Mouse (Mus musculus) left cerebral cortex, postnatal 36 days (tissue): Measurements from ENCODE around the gene Adgrv1. TPM values are rescaled to one million over a fixed set of nuclear protein-coding genes. Genes with fewer than 3 reads are reported as not detected.
"Not testable (repeated sequence)": the region's sequence is repeated elsewhere in the genome, so short reads cannot be mapped to it uniquely, and the experiment has no call there.

Source experiments
- DNase-seq, 2 experiments: peaks; one replicate each; pipeline ENCODE4 v3.0.0; 2021 to 2022; ENCODE audit warnings: low spot score in 2 of 2, mixed read lengths in 1 of 2
- intact Hi-C: fragments of 180-260 bp; cut with DNase I; formaldehyde crosslinking; loops from one replicate; pipeline ENCODE4 v1.15.1; 2025
- total RNA-seq, 2 experiments: library from RNA; stranded (reverse); gene quantifications; 2 replicates each; pipeline ENCODE4 v1.2.3; 2021

The Adgrv1 gene
- total RNA-seq, 2 experiments from 2014 or later = 1.4 to 1.6 TPM

DNA sequence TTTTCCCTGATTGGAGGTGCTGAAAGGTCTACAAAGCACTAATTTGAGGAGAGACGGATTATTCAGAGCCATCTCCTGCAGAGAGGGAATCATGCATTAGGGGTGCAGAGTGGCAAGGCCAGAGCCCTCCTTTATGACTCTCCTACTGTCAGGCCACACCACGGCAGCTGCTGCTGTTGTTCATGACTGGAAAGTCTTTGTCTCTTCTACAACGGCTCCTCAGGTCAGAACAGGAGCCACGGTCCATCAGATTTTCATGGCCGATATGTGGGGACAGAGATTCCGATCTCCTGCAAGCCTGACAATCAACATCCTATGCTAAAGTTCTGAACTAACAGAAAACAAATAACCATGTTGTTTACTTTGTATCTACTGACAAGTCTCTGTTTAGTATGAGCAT is 350.8 kb downstream of the Adgrv1 start:
- no peak for DNase-seq
- intact Hi-C loops = no loop called here

GRCm38 (mm10) chr13:81280650-81281229 is 352.2 kb downstream of the Adgrv1 start:
- intact Hi-C loops = no loop called here
- no peak for DNase-seq

DNA sequence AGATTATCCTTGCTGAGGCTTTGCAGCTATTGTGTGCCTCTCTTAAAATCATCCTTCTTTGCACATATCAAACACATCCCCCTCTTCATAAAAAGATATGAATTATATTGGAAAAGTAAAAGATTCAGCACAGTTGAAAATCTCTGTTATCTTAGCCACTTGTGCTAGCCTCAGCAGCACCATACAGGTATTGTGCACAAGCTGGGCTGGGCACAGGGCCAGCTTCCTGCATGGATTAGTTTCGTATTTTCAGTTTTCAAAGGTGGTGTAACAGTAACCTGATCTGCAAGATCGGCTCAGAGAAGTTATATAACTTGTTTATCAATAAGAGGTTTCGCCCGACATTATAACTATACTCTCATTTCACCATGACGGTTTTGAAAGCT is 353.6 kb downstream of the Adgrv1 start:
- intact Hi-C loops = no loop called here
- DNase-seq = no peak

DNA sequence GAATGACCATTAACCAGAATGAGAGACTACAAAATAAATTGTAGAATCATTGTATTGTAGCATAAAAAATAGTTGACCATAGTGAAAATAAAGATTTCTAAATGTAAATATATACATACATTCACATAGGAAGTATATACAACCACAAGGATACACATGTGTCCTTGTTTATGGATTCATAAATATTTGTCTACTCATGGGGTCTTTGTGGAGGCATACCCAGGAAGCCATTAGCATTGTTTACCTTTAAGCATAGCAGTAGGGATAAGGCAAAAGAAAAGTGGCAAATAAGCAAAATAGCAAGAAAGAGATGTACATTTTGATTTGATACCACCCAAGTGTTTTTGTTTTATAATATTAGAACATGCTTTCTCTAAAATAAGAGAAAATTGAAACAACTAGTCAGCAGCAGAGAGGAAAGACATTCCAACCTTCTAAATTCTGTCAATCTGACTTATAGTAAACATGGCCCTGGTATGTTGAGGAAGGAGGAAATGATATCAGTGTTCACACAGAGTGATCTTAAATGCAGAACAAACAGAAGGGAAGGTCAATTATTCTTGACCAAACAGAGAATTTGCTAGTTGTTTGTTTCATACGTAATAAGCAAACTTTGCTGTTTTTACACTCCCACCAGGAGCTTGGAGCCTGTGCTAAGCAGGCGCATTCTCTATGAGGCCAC is 354.1 kb downstream of the Adgrv1 start:
- intact Hi-C loops = no loop called here
- no peak for DNase-seq

- intact Hi-C loops = no loop called here
- DNase-seq = no peak
Measured at GRCm38 (mm10) chr13:81273837-81274236, 359.1 kb downstream of the Adgrv1 start.

- intact Hi-C loops = no loop called here
- DNase-seq = no peak
Measured at GRCm38 (mm10) chr13:81270396-81270795, 362.6 kb downstream of the Adgrv1 start.

- intact Hi-C loops = no loop called here
Measured at GRCm38 (mm10) chr13:81269056-81269455, 363.9 kb downstream of the Adgrv1 start.

GRCm38 (mm10) chr13:81267489-81267888 is 365.5 kb downstream of the Adgrv1 start:
- intact Hi-C loops, DNase-seq: not testable (repeated sequence)

More at GRCm38 (mm10) chr13:81269056-81269455, 363.9 kb downstream of the Adgrv1 start:
- DNase-seq = no peak

DNA sequence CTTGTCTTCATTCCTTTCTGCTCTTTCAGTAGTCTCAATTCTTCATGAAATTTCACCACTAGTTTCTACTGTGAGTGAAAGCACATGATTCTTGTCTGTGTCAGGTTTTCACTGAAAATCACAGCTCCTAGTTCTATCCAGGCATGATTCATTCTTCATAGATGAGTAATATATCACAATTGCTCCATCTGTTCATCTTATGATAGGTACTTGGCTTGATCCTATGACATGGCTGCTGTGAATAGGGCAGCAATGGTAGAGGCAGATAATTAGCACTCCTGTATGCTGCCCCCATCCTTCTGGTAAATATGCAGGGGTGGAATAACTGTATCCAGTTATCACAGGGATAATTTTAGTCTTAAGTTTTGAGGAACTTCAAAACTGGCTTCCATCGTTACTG is 368.5 kb downstream of the Adgrv1 start:
- DNase-seq = no peak
- intact Hi-C loops = no loop called here

DNA sequence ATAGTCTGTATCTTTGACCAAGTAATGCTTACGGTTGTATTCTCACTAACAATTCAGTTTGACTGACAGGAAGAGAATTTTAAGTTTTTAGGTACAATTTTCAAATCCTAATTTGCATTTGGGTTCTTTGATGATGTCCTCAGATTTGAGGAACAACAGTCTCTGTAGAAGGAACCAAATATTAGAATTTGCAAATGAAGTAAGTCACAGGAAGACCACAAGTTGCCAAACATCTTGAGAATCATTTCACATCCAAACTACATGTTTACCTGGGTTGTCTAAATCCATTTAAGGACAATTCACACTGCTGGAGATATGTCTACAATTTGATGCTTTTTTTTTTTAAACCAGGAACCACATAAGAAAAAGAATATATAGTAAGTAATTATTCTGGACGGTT is 391.8 kb downstream of the Adgrv1 start:
- intact Hi-C loops = no loop called here
- DNase-seq = no peak

- no peak for DNase-seq
- intact Hi-C loops = no loop called here
Measured at GRCm38 (mm10) chr13:81239836-81240235, 393.1 kb downstream of the Adgrv1 start.

DNA sequence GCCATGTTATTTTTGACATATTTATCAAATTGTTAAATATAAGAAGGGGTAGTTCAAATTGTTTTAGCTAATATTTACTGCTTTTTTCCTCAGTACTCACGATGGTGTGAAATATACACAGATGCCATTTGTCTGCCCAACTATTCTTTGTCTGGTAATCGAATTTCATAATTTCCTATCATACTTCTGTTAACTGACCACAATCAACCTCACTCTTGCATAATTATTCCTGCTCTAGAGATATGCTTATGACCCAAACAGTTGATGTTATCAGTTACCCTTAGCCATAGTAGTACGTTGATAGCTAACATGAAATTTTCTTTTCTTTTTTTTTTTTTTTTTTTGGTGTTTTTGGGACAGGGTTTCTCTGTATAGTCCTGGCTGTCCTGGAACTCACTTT is 393.5 kb downstream of the Adgrv1 start:
- intact Hi-C loops = no loop called here
- no peak for DNase-seq

- intact Hi-C loops = no loop called here
- DNase-seq = no peak
Measured at GRCm38 (mm10) chr13:81238855-81239254, 394.1 kb downstream of the Adgrv1 start.

DNA sequence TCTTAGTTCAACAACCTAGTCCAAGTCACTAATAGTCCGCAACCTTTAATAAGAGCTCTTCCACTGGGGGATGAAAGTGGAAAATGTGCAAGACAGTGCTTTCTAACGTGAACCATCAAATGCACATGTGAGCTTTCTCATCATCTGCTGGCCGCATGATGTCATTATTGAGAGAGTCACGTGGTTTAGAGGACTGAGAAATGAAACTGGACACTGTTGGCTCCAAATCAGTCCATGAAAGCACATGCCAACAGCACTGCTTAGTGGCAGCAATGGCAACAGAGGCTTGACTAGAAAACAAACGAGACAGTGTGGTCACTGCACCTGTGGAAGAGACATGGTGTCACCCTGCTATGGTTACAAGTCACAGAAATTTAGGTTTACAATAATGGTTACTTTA is 395.0 kb downstream of the Adgrv1 start:
- intact Hi-C loops = no loop called here
- no peak for DNase-seq

DNA sequence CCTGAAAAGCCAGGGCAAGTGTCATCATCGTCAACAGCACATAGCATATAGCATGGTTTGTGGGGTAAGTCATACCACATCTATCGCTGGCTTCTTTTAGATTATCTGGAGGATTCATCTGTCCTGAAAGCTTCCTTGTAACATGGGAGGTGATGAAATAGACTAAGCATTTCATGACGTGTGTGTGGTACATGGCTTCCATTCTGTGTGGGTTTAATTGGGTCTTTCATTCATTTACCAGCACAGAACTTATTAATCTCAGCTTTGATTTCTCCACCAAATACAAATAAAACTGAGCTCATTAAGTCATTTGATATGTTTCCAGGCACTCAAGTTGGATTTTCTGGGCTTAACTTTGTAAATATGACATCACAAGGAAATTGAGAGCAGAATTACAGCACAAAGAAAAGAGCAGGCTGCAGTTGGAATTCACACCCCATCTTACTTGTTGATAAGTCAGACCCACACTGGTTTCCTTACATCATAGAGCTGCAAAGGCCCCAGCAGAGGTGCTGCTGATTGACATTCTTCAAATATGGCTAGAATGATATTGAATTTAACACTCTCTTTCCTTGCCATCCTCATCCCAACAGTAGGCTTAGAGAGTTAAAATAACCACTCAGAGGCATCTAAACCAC is 396.1 kb downstream of the Adgrv1 start:
- intact Hi-C loops = no loop called here
- no peak for DNase-seq

- DNase-seq = no peak
- intact Hi-C loops = no loop called here
Measured at GRCm38 (mm10) chr13:81234031-81234430, 398.9 kb downstream of the Adgrv1 start.

DNA sequence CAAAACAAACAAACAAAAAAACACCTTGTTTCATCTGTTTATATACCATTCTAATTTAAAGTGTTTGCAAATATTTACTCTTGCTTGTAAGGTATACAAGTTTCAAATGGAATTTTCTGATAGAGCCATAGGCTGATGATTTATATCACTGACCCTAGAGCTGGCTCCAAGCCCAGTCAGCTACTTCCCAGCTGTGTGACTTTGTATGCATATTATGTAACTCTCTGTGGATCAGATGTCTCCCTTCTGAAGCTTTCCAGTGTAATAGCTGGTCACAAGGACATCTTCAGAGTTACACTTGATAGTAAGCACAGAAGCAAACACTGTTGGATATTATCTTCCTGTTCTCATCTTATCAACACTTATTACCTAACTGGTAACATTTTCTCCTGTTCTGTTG is 400.1 kb downstream of the Adgrv1 start:
- intact Hi-C loops = no loop called here
- DNase-seq = no peak

- intact Hi-C loops = no loop called here
- no peak for DNase-seq
Measured at GRCm38 (mm10) chr13:81230161-81230560, 402.8 kb downstream of the Adgrv1 start.

DNA sequence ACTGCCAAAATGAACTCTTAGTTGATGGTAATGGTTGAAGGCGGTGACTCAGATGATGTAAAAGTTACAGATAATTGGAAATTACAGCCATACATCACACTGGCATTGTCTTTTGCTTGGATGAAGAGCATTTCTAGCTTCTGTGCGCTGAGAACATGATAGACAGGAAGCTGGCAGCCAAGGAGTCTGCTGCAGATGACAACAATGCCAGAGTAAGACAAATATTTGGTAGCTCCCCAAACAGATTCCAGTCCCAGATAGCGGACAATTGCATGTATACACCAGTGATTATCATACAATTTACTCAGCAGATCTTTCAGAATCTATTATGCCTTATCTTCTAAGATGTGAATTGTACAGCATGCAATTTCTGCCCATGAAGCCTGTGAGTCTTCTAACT is 409.2 kb downstream of the Adgrv1 start:
- DNase-seq = no peak
- intact Hi-C loops = no loop called here

GRCm38 (mm10) chr13:81222377-81222776 is 410.6 kb downstream of the Adgrv1 start:
- intact Hi-C loops = no loop called here
- DNase-seq = no peak

DNA sequence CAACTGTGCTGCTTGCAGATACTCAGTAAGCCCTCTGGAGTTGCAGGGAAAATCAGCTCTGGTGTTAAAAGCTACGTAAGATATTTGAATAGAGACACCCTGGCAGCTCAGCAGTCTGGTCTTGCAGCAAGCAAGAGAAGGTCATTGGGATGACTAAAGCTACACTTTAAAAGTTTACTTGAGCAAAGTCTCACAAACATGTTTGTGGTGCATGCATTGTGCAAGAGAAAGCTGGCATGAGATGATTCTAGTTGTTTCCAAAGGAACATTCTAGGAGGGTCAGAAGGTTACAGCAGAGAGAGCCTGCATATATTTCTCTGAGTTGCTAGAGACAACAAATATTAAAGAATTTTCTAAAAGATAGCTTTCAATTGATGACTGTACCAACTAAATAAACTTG is 421.5 kb downstream of the Adgrv1 start:
- intact Hi-C loops = no loop called here

More for the DNA sequence above, 421.5 kb downstream of the Adgrv1 start:
- no peak for DNase-seq
